Mouse (Mus musculus) left cerebral cortex, postnatal 25 days (tissue): ENCODE measurements around the gene Iqcn. TPM values are rescaled to one million over a fixed set of nuclear protein-coding genes. Genes with fewer than 3 reads are reported as not detected.

Experiments
- DNase-seq, 2 experiments: peaks; one replicate each; pipeline ENCODE4 v3.0.0; 2022; ENCODE audit warnings: low spot score in 2 of 2, mixed read lengths in 1 of 2
- intact Hi-C: fragments of 180-260 bp; cut with DNase I; formaldehyde crosslinking; loops from one replicate; pipeline ENCODE4 v1.15.1; 2025
- total RNA-seq, 2 experiments: library from RNA; stranded (reverse); gene quantifications; 2 replicates each; pipeline ENCODE4 v1.2.3; 2021

Gene Iqcn
- total RNA-seq, 2 experiments from 2014 or later: 0.18 to 0.30 TPM

DNA sequence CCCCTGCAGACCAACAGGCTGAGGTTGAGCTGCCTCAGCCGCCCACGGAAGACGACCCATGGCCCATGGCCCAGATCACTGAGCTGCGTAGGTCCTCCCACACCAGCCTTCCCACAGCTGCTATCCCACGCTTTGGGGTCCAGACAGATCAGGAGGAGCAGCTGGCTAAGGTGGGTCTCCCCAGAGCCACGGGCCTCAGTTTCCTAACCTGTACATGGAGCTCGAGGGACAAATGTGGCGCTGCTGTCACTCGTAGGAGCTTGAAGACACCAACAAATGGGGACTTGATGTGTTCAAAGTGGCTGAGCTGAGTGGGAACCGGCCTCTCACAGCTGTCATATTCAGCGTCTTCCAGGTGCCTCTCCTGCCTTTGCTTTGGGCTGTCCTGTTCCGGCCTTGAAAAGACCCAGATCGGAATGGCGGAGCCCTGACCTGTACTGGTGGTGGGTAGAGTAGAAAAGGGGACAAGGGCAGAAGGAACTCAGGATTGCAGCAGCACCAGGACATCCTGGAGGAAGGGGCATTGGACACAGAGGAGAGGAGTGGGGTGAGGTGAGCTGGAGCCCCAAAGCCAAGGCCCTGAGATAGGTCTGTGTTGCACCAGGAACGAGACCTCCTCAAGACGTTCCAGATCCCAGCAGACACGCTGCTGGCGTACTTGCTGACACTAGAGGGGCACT, 44.1 kb downstream of the Iqcn start:
- DNase-seq: no peak
- intact Hi-C loops: no loop called here

DNA sequence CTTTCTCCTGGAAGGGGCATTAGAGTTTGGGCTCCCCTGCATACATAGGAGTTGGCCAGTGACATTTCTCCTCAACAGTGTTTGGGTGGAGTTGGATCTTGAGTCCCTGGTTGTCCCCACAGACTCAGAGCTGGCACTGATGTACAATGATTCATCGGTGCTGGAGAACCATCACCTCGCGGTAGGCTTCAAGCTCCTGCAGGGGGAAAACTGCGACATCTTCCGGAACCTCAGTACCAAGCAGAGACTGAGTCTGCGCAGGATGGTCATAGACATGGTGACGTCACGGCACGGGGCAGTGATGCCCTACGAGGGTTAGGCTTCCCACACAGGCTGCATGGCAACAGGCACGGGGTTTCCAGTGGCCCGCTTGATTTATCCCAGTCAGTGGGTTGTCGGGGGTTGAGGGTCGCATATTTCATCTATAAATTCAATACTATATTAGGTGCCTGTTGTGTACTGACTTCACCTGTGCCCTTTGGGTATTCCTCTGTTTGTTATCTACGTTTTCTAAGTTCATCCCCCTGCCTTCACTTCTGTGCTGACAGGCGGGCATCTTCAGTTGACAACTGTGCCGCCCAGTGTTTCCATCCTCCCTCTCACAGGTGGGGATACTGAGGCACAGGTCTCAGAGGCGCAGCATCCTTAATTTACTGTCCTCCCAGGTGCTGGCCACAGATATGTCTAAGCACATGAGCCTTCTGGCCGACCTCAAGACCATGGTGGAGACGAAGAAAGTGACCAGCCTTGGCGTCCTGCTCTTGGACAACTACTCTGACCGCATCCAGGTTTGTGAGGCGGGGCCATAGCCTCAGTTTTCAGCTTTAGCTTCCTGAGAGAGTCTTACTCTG, 45.2 kb downstream of the Iqcn start:
- intact Hi-C loops: no loop called here
- peak in 1 of 2 experiments; percentile 51 for DNase-seq

DNA sequence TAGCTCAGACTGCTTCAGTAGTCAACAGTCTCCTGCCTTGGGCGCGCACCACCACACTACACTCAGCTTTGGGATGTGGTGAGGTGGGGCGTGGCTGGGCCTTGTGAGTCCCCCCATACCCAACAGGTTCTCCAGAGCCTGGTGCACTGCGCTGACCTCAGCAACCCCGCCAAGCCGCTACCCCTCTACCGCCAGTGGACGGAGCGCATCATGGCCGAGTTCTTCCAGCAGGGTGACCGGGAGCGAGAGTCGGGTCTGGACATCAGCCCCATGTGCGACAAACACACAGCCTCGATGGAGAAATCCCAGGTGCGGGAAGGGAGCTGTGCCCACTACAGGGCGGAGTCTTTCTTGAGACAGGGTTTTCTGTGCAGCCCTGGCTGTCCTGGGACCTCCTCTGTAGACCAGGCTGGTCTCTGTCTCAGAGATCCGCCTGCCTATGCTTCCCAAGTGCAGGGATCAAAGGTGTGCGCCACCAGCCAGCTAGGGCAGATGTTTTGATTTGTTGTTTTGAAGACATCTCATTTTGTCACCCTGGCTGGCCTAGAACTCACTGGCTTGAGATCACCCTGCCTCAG, 45.9 kb downstream of the Iqcn start:
- no peak for DNase-seq
- intact Hi-C loops: no loop called here

DNA sequence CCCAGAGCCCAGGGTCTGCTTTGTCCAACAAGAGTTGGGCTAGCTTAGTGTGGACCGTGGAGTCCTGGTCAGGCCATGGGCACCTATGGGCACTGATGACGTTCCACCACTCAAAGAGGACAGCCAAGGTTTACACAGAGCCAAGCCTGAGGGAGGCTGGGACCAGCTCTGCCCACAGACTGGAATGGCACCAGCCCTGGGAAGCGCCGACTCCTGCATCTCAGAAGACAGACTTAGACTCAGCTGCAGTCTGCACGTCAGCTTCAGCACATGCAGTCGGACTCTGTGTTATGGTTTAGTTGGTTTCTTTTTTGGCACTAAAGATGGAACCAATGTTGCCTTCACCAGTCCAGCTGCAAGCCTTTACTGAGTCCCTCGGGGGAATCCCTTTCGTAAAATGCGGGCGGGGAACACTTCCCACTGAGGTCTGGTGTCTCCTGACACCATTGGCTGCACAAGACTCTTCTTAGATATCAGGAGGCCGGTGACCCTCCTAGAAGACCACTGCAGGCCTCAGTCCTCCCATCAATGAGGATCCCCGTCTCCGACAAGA, 46.9 kb downstream of the Iqcn start:
- DNase-seq: peak in 1 of 2 experiments; percentile 78
- intact Hi-C loops: loop anchor here (5.0 to 10.0 kb wide), 2 partner anchors 138 to 205 kb away; no protein-coding TSS in a partner anchor

DNA sequence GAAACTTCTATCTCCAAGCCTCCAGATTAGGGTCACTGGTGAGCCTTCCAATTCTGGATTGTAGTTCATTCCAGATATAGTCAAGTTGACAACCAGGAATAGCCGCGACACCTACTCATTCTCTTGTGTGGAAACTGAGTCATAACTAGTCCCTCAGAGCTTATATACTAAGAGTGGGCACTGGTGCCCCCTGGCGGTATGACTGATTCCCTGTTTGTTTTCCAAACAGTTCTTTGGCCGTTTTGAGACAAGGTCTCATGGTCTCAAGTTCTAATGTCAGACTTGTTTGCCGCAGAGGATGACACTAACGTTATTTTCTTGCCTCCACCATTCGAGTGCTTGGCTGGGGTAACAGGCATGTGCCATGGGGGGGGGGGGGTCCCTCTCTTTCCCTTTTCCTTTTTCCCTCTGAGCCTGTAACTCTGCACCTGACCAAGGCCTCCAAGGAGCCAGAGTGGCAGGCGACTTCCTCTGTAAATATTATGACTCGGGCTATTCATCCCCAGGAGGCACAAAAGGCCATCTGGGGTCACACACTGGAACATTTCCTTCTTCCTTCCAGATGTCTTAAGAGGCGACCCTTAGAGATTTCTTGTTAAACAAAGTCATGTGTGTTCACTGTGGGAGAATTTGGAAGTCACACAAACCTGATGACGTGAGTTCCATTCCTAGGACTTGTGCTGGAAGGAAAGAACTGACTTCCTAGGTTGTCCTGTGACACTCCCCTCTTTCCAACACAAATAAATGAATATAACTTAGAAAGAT, 48.9 kb downstream of the Iqcn start:
- intact Hi-C loops: loop anchor here (1.0 to 10.0 kb wide), 4 partner anchors 32 to 207 kb away; no protein-coding TSS in a partner anchor
- peak; percentile 69 to 87 for DNase-seq

DNA sequence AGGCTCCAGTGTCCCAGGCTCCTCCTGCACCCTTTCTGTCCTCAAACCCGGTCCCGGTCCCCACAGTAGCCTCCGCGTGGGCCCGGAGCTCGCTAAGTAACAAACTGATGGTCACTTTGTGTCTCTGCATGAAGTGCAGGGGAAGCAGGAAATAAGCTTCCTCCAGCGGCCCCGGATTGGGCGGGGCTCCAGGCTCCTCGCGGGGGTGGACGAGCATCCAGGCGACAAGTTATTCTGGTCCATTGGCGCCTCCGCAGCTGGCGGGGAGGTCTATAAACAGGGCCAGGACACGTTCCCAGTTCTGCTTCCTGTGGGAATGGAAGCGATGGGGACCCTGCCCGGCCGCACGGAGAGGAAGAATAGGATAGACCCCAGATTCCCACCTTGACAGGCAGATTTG, 49.9 kb downstream of the Iqcn start:
- intact Hi-C loops: loop anchor here (2.0 to 10.0 kb wide), 3 partner anchors 48 to 208 kb away; no protein-coding TSS in a partner anchor
- DNase-seq: peak; percentile 80 to 96

DNA sequence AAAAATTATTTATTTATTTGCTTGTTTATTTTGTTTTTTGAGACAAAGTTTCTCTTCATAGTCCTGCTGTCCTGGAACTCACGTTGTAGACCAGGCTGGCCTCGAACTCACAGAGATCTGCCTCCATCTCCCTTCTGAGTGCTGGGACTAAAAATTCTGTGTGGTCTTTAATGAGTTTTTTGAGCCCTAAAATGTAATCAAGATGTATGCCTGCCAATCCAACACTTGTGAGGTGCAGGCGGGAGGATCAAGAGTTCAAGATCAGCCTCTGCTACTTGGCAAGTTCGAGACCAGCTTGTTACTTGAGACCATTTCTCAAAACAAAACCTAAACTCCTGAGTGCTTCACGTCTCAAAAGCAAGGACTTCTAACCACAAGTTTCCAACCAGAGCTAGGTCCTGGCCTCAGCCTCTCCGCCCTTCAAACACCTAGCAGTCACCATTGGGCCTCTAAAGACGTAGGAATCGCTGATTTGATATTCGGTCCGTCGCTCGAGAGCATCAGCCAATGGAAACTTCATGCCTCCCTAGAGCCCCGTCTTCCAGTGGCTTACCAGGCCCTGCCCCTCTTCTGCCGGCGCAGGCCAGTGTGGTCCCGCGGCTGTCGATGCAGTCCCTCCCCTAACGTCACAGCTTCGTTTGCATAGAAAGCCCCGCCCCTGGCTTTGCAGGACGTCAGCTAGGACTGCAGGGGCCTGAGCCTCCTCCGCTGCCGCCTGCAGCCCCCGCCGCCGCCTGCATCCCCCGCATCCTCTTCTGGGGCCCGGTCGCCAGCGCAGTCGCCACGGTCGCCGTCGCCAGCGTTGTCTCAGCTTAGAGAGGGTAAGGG, 51.0 kb downstream of the Iqcn start, which contains the start of gene Rab3a:
Gene Rab3a (plus strand): TSS at position 637 of the 828 bp plus-strand sequence.
- intact Hi-C loops: loop anchor here (2.0 to 10.0 kb wide), 4 partner anchors 23 to 209 kb away; partner anchors contain the start of genes Jund and Pik3r2
- DNase-seq: peak; percentile 96 to 99

DNA sequence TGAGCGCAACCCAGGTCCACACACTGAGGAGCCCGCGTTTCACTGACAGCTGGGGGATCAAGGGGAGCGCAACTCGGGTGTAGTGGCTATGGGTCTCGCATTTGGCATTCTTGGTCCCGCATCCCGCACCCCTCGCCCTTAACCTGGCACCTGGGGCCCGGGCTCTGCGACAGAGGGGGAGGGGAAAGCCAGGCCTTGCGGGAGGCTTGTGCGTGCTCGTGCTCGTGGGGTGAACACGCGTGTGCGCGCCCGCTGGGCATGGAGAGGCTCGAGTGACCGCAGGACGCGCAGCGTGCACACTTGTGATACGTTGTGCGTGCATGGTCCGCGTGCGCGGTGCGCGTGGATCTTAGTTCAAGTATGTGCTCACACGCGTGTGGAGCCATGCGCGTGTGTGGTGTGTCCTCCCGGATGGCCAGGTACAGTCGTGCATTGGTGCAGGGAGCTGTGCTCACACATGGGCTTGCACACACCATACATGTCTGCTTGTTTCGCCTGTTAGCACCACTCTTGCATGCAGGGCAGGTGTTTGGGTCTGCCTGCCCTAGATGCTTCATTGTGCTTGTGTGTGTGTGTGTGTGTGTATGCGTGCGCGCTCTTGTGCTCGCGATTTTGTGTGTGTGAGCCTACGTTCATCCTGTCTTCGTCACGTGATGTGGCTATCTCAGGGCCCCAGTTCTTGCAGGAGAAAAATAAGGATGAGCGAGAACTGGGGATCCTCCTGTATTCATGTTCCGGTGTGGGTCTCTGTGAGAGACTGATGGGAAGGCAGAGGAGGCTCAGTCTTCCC, 51.8 kb downstream of the Iqcn start:
- intact Hi-C loops: loop anchor here (2.0 to 10.0 kb wide), 4 partner anchors 22 to 210 kb away; partner anchors contain the start of genes Jund and Pik3r2
- peak; percentile 79 to 81 for DNase-seq

DNA sequence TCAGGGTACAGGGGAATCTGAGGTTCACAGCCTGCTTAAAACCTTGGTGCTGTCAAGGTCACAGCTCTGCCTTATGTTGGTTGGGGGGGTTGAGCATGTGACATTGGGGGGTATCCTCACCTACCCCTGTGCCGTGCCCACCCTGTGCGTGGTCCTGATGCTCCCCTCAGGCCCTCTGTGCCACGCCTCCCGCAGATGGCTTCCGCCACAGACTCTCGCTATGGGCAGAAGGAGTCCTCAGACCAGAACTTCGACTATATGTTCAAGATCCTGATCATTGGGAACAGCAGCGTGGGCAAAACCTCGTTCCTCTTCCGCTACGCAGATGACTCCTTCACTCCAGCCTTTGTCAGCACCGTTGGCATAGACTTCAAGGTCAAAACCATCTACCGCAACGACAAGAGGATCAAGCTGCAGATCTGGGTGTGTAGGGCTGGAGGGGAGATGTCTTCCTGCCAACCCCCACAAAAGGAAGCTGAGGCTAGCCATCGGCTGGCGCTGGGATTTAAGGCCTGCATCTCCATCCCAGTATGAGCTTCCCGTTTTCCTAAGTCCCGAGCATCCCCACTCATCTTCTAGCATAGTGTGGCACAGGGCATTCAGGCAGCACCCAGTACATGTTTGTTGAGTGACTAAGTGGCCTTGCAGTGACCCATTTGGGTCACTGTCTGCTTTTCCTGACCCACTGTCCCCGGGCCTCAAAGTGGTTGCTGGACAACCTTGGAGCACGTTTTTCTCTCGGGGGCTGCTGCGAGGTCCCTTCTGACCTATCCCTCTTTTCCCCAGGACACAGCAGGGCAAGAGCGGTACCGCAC, 52.6 kb downstream of the Iqcn start:
- peak in 1 of 2 experiments; percentile 1 for DNase-seq
- intact Hi-C loops: loop anchor here (2.0 to 10.0 kb wide), 3 partner anchors 21 to 211 kb away; partner anchors contain the start of genes Jund and Pik3r2

DNA sequence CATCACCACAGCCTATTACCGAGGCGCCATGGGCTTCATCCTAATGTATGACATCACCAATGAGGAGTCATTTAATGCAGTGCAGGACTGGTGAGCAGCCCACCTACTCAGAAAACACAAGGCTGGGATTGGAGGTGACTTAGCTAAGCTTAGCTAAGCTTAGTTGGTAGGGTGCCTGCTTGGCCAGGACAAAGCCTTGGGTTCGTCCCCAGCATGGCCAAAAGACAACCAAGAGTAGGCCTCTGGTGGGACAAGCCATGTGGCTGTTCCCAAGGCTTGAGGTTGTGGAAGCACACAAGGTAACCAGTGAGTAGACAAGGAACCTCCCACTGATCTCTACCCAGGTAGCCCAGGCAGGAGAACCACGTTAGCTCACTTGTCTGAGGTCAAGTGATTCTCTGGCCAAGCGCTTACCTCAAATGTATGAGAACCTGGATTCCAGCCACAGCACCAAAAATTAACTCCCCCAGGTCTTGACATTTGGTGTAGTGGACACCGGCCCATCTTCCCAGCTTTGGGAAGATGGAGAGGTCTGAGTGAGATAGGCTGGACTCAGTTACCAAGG, 53.3 kb downstream of the Iqcn start:
- peak; percentile 1 to 6 for DNase-seq
- intact Hi-C loops: loop anchor here (10.0 kb wide), 1 partner anchor 212 kb away; no protein-coding TSS in a partner anchor

DNA sequence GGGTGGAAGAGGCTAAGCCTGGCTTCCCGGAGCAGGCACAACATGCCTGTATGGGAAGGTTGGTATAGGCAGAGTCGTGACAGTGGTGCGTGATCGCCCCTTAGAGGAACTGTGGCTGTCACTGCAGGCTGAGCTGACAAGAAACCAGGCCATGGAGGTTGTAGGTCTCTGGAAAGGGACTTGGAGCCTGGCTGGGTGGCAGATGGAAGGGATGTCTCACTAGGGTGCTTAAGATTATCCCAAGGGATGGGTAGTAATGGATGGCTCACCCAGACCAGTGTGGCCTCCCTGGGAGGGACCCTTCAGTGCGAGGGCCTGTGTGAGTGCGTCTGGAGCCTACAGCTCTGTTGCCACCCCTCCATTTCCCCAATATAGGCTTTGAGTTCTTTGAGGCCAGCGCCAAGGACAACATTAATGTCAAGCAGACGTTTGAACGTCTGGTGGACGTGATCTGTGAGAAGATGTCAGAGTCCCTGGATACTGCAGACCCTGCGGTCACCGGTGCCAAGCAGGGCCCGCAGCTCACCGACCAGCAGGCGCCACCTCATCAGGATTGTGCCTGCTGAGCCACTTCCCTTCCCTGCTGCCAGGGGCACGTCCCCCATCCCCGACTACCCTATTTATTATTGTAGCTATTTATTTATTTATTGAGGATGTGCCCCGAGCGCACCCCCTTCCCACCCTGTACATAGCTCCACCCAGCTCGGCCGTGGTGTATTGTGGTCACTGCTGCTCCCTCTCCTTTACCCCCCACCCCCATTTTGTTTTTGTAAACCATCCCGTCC, 54.5 kb downstream of the Iqcn start:
- intact Hi-C loops: loop anchor here (10.0 kb wide), 1 partner anchor 213 kb away; no protein-coding TSS in a partner anchor
- DNase-seq: peak in 1 of 2 experiments; percentile 14

DNA sequence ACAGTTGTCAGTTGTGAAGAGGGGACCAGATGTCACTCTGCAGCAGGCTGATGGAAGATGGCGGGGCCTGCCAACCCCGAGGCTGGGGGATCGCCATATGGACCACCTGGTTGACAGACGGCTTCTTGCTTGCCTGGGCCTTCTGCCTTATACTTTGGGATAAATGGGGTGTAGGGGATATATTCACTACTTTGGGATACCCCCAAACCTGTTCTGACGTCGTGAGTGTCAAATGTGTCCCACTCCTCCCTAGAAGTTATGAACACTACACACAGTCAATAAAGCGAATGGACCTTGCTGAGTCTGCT, 55.0 kb downstream of the Iqcn start:
- intact Hi-C loops: loop anchor here (10.0 kb wide), 1 partner anchor 213 kb away; no protein-coding TSS in a partner anchor
- peak in 1 of 2 experiments; percentile 7 for DNase-seq

DNA sequence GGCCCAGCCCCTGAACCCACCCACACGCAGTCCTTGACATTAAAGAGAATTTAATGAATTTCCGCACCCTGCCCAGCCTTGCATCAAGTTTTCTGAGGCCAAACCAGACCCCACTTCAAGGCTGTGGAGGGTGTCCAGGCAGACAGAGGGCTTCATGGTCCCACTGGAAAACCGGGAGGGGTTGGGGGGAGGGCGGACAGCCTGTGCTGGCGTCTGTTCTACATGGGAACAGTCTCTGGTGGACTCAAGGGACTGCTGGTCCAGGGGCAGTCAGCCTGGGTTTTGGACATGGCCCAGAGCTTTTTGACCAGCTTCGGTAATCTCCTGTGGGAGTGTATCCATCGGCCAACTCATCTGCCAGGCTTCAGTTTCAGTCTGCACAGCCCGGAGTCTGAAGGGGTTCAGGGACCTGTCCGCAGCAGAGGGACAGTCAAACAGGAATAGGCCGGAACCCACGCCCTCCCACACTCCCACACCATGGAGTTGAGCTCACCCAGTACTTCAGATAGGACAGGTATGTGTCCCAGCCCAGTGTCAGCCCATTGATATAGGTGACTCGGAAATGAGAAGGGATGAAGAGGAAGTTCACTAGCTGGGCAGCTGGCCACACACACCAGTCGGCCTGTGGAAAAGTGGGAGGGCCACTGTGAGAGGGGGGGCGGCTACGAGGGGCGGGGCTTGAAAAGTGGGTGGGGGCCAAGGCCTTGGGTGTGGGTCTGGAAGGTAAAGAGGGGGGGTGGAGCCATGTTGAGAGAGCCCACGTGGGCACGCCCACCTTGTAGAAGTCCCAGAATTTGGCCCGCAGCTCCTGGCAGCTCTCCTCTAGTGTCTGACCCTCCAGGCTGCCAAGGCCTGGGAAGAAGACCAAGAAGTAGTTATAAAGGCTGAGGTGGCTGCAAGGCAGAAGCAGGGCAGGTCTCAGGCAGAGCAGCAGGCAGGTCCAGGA, 55.6 kb downstream of the Iqcn start:
- DNase-seq: peak in 1 of 2 experiments; percentile 32
- intact Hi-C loops: loop anchor here (10.0 kb wide), 1 partner anchor 214 kb away; no protein-coding TSS in a partner anchor

DNA sequence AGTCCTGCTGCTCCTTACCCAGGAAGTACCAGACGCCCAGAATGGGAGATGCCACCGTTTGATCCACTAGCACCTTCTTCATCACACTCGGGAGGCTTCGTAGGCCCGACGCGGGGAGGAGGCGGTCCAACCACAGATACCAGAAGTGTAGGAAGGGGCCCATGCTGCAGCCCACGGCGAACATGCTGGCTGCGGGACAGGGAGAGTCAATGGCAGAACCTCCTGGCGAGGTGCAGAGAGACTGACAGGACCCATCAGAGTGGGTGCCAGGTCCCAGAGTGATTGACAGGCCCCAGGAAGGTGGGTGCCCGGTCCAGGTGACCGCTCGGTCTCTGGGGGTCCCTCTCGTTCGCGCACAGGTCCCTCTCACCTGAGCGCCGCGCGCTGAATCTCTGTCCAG, 57.1 kb downstream of the Iqcn start:
- no peak for DNase-seq
- intact Hi-C loops: loop anchor here (2.0 kb wide), 2 partner anchors 36 to 104 kb away; no protein-coding TSS in a partner anchor
